In genomic region chr11:58948542-58949479, GRCm38 (mm10) we compare ENCODE assay signal across 7 mouse cellular contexts. TPM values are rescaled to one million over a fixed set of nuclear protein-coding genes. Genes with fewer than 3 reads are reported as not detected.
DNase-seq lines count a peak whose midpoint lies in the region; ATAC-seq and TF ChIP-seq lines count a peak whose summit lies in the region.

TSS of gene Hist3h2ba (plus strand) at chr11:58948920.

- under 1% methylated on average over 48 of the region's 48 CpGs for WGBS in kidney, adult 2 months
- WGBS in limb, embryonic 10.5 days, result under 1% methylated on average over 48 of the region's 48 CpGs
- under 1% methylated on average over 42 of the region's 48 CpGs for WGBS in midbrain, embryonic 12.5 days

- peak within 1 kb of the TSS; percentile 63 for H3K4me3 ChIP-seq in kidney, adult 2 months (ENCODE audit: insufficient read depth, low read depth, low read length)
- peak within 1 kb of the TSS; percentile 46 for H3K4me3 ChIP-seq in limb, embryonic 10.5 days
- peak within 1 kb of the TSS; percentile 68 for H3K4me3 ChIP-seq in midbrain, embryonic 12.5 days

- no peaks in the 10 kb centered on the region; the same call in 1 of the 2 replicates for H3K27me3 ChIP-seq in kidney, adult 2 months (replicated peaks; ENCODE audit: control insufficient read depth, insufficient read depth, low read length)
- H3K27me3 ChIP-seq in limb, embryonic 10.5 days (ENCODE audit: low read depth, poor library complexity, severe bottlenecking), result peaks cover 98% of the 10 kb centered on the region
- no peaks in the 10 kb centered on the region; the same call in 1 of the 2 replicates for H3K27me3 ChIP-seq in midbrain, embryonic 12.5 days

- H3K4me2 ChIP-seq in midbrain, embryonic 12.5 days (replicated peaks), result peak within 1 kb of the TSS; percentile 58

- peaks cover 8% of the 10 kb centered on the region; the same call in 1 of the 2 replicates for H3K4me1 ChIP-seq in kidney, adult 2 months (ENCODE audit: control insufficient read depth, insufficient read depth, low read length)
- H3K4me1 ChIP-seq in limb, embryonic 10.5 days, result peaks cover 22% of the 10 kb centered on the region
- H3K4me1 ChIP-seq in midbrain, embryonic 12.5 days, result peaks cover 26% of the 10 kb centered on the region

- no peak for TF ChIP-seq CTCF in kidney, adult 2 months (conservative IDR thresholded peaks at IDR 0.05; ENCODE audit: insufficient read depth, insufficient read length, low read depth, low read length)

- peak; percentile 80 for ATAC-seq in common myeloid progenitor, adult 5-6 weeks (replicated peaks; ENCODE audit: low read depth, poor library complexity, severe bottlenecking)
- ATAC-seq in midbrain, embryonic 12.5 days (ENCODE audit: low FRiP score, low read depth), result peak; percentile 89

- peak within 1 kb of the TSS; percentile 97 for H3K9ac ChIP-seq in midbrain, embryonic 12.5 days (replicated peaks)

- H3K27ac ChIP-seq in kidney, adult 2 months (ENCODE audit: insufficient read depth, low read depth, low read length), result no peak within 1 kb of the TSS
- peak within 1 kb of the TSS; percentile 79 for H3K27ac ChIP-seq in limb, embryonic 10.5 days
- H3K27ac ChIP-seq in midbrain, embryonic 12.5 days (replicated peaks), result peak within 1 kb of the TSS; percentile 99

- TF ChIP-seq POLR2A in kidney, adult 2 months (IDR thresholded peaks at IDR 0.05; ENCODE audit: low read depth, low read length), result peak; percentile 15

- H3K36me3 ChIP-seq in kidney, adult 2 months (ENCODE audit: control insufficient read depth, insufficient read depth, low read length), result no peaks in the 10 kb centered on the region
- H3K36me3 ChIP-seq in limb, embryonic 10.5 days, result no peaks in the 10 kb centered on the region
- no peaks in the 10 kb centered on the region for H3K36me3 ChIP-seq in midbrain, embryonic 12.5 days

- peak; percentile 46 for DNase-seq in adrenal gland, postnatal 10 days
- peak; percentile 66 to 72 for DNase-seq in heart, adult 18-20 months
- DNase-seq in kidney, adult 2 months, result peak; percentile 84
- DNase-seq in limb, embryonic 10.5 days (ENCODE audit: low spot score), result peak; percentile 66
- DNase-seq in spleen, adult 18-20 months, result peak; percentile 36 to 54

- H3K9me3 ChIP-seq in limb, embryonic 10.5 days (replicated peaks), result no peaks in the 10 kb centered on the region
- H3K9me3 ChIP-seq in midbrain, embryonic 12.5 days, result no peaks in the 10 kb centered on the region

RNA-seq across cellular contexts. Expression of gene Hist3h2ba, which starts in this region (rescaled TPM):
- total RNA-seq in adrenal gland, postnatal 10 days (2021), result 10 to 100 TPM; 23.0 to 32.1 TPM
- total RNA-seq in common myeloid progenitor, adult 5-6 weeks (2017), result 12.7 and 17.8 TPM in 2 replicates
- total RNA-seq in heart, adult 18-20 months (2021), result 1 to 10 TPM; 1.0 to 1.4 TPM
- 3.0 and 5.3 TPM in 2 replicates for polyA plus RNA-seq in kidney, adult 2 months (2012; rRNA removed)
- 3.2 and 4.5 TPM in 2 replicates for polyA plus RNA-seq in limb, embryonic 10.5 days (2016; fragmentation: Nextera tagmentation; extraction: Ambion mirVana)
- 177 and 223 TPM in 2 replicates for polyA plus RNA-seq in midbrain, embryonic 12.5 days (2016; fragmentation: Nextera tagmentation; extraction: Ambion mirVana)

Comparison
In these comparisons a context has a peak if more than half of its experiments do, and no peak if none do; other contexts are left out.
1. RNA of gene Hist3h2ba (polyA plus RNA-seq): 177 to 223 TPM in midbrain, embryonic 12.5 days; 3.2 to 4.5 TPM in limb, embryonic 10.5 days and 3.0 to 5.3 TPM in kidney, adult 2 months; every median in the first group is over 10 times any median in the second.
2. Peak in every context shown above with its lines, with median percentiles within 50 percentile points of each other: DNase-seq and H3K4me3 ChIP-seq.